11 mouse cellular contexts compared by ENCODE assay signal in genomic region chr19:29978847-29979246, GRCm38 (mm10). TPM values are rescaled to one million over a fixed set of nuclear protein-coding genes. Genes with fewer than 3 reads are reported as not detected.
DNase-seq lines count a peak whose midpoint lies in the region; ATAC-seq lines count a peak whose summit lies in the region.
"Had no signal": no experiment of that assay in that cellular context is flagged by ENCODE, and none has a peak within 500 bp of the region (broad histone marks: within the 10 kb centered on the region; RNA-seq: fewer than 3 reads in every experiment).

No protein-coding gene starts in this region.

- H3K27ac ChIP-seq in hindbrain, embryonic 11.5 days (ENCODE audit: low read depth, low read length), result no peak overlapping the region
- no peak overlapping the region for H3K27ac ChIP-seq in hindbrain, embryonic 10.5 days

- ATAC-seq in hindbrain, embryonic 11.5 days (ENCODE audit: low FRiP score), result no peak
- 0 out of 2 replicates have a peak, but pooled peaks have one; percentile 39 for ATAC-seq in common myeloid progenitor, adult 5-6 weeks (replicated peaks; ENCODE audit: low read depth, poor library complexity, severe bottlenecking)

- peak; percentile 57 for DNase-seq in hindbrain, embryonic 11.5 days (ENCODE audit: low spot score)
- no peak for DNase-seq in hindbrain, embryonic 10.5 days (ENCODE audit: low spot score)
- DNase-seq in right cerebral cortex, adult 2 months (ENCODE audit: low spot score in 2 of 2), result peak; percentile 24 to 35
- DNase-seq in right cerebral cortex, postnatal 14 days, result no peak
- peak; percentile 45 for DNase-seq in lung, postnatal 14 days
- no peak for DNase-seq in urinary bladder, postnatal 36 days (ENCODE audit: low spot score in 2 of 2)
- DNase-seq in gastrocnemius, postnatal 36 days, result no peak

- no peaks in the 10 kb centered on the region for H3K4me1 ChIP-seq in hindbrain, embryonic 11.5 days (replicated peaks; ENCODE audit: control insufficient read depth, insufficient read depth, low read length)
- no peaks in the 10 kb centered on the region for H3K4me1 ChIP-seq in hindbrain, embryonic 10.5 days (replicated peaks)

- H3K9ac ChIP-seq in hindbrain, embryonic 11.5 days (ENCODE audit: low read depth, low read length), result no peak overlapping the region

- no peak overlapping the region for H3K4me3 ChIP-seq in hindbrain, embryonic 11.5 days (ENCODE audit: low read depth, low read length)
- no peak overlapping the region for H3K4me3 ChIP-seq in hindbrain, embryonic 10.5 days
- H3K4me3 ChIP-seq: myocyte had no signal

- 67% methylated on average over 2 of the region's 2 CpGs for WGBS in hindbrain, embryonic 11.5 days
- 65% methylated on average over 2 of the region's 2 CpGs for WGBS in hindbrain, embryonic 10.5 days

- intact Hi-C loops in gastrocnemius, postnatal 36 days (cut with DNase I), result loop anchor here (2.0 to 5.0 kb wide), 2 partner anchors 154 to 297 kb away; no protein-coding TSS in a partner anchor

- no peak overlapping the region for H3K4me2 ChIP-seq in hindbrain, embryonic 11.5 days (replicated peaks; ENCODE audit: low read depth, low read length)

- no peaks in the 10 kb centered on the region for H3K27me3 ChIP-seq in hindbrain, embryonic 11.5 days (ENCODE audit: control insufficient read depth, insufficient read depth, low read length)
- no peaks in the 10 kb centered on the region for H3K27me3 ChIP-seq in hindbrain, embryonic 10.5 days (ENCODE audit: insufficient read depth, poor library complexity, severe bottlenecking)

- no peaks in the 10 kb centered on the region for H3K9me3 ChIP-seq in hindbrain, embryonic 11.5 days (ENCODE audit: control insufficient read depth, low read length)
- H3K9me3 ChIP-seq in hindbrain, embryonic 10.5 days, result no peaks in the 10 kb centered on the region

- no peaks in the 10 kb centered on the region for H3K36me3 ChIP-seq in hindbrain, embryonic 11.5 days (ENCODE audit: control insufficient read depth, insufficient read depth, low read length)
- H3K36me3 ChIP-seq in hindbrain, embryonic 10.5 days, result no peaks in the 10 kb centered on the region

RNA-seq across cellular contexts. Expression of gene Trpd52l3, which starts 24.7 kb away (rescaled TPM):
- not detected in 2 replicates for polyA plus RNA-seq in hindbrain, embryonic 11.5 days (2014; fragmentation: Nextera tagmentation; extraction: Ambion mirVana)
- not detected in 2 replicates for polyA plus RNA-seq in hindbrain, embryonic 10.5 days (2016; fragmentation: Nextera tagmentation; extraction: Ambion mirVana)
- total RNA-seq in common myeloid progenitor, adult 5-6 weeks (2017), result not detected in 2 replicates
- total RNA-seq in gastrocnemius, postnatal 36 days (2021), result not detected
- polyA plus RNA-seq: cerebellum, adult 2 months; intestine, embryonic 14.5 days; myocyte had no signal

RNA-seq across cellular contexts. Expression of gene Uhrf2, which starts 51.5 kb away (rescaled TPM):
- 84.6 and 90.4 TPM in 2 replicates for polyA plus RNA-seq in hindbrain, embryonic 11.5 days (2014; fragmentation: Nextera tagmentation; extraction: Ambion mirVana)
- polyA plus RNA-seq in hindbrain, embryonic 10.5 days (2016; fragmentation: Nextera tagmentation; extraction: Ambion mirVana), result 66.8 and 83.7 TPM in 2 replicates
- 95.0 and 109 TPM in 2 replicates for total RNA-seq in common myeloid progenitor, adult 5-6 weeks (2017)
- total RNA-seq in gastrocnemius, postnatal 36 days (2021), result 10 to 100 TPM; 10.3 to 14.3 TPM

RNA-seq across cellular contexts. Expression of gene Il33, which starts 53.9 kb away (rescaled TPM):
- 2.1 TPM in 2 replicates for polyA plus RNA-seq in hindbrain, embryonic 11.5 days (2014; fragmentation: Nextera tagmentation; extraction: Ambion mirVana)
- 0.66 and 0.84 TPM in 2 replicates for polyA plus RNA-seq in hindbrain, embryonic 10.5 days (2016; fragmentation: Nextera tagmentation; extraction: Ambion mirVana)
- not detected in 2 replicates for total RNA-seq in common myeloid progenitor, adult 5-6 weeks (2017)
- 1 to 10 TPM; 4.0 to 5.6 TPM for total RNA-seq in gastrocnemius, postnatal 36 days (2021)

Comparison
In these comparisons a context has a peak if more than half of its experiments do, and no peak if none do; other contexts are left out.
1. DNase-seq: peak in hindbrain, embryonic 11.5 days (single experiment), right cerebral cortex, adult 2 months (2 of 2) and lung, postnatal 14 days (single experiment); none in hindbrain, embryonic 10.5 days (single experiment), right cerebral cortex, postnatal 14 days (single experiment), urinary bladder, postnatal 36 days (0 of 2) and gastrocnemius, postnatal 36 days (0 of 2).